Mouse (Mus musculus) embryonic facial prominence, embryonic 15.5 days (tissue): Measurements from ENCODE around the gene Sostdc1. TPM values are rescaled to one million over a fixed set of nuclear protein-coding genes. Genes with fewer than 3 reads are reported as not detected.

Source experiments
- ATAC-seq: fragments of 200-750 bp; cut with Nextera tagmentation; 2 replicates; pipeline ENCODE4 v1.8.0; 2017; ENCODE audit warnings: low read depth, moderate TSS enrichment; ENCODE audit not compliant: insufficient number of reproducible peaks, low FRiP score, low TSS enrichment
- H3K27ac ChIP-seq: fragments of 300-500 bp; sonication (generic); replicated peaks from 2 replicates; pipeline ENCODE4 v1.5.1; 2015; ENCODE audit warnings: mild to moderate bottlenecking, inconsistent platforms
- H3K27me3 ChIP-seq: fragments of 300-500 bp; sonication (generic); 2 replicates; pipeline ENCODE4 v1.6.1; 2015; ENCODE audit warnings: inconsistent platforms
- H3K36me3 ChIP-seq: fragments of 300-500 bp; sonication (generic); 2 replicates; pipeline ENCODE4 v1.6.1; 2015; ENCODE audit warnings: mild to moderate bottlenecking, inconsistent platforms
- H3K4me1 ChIP-seq: fragments of 300-500 bp; sonication (generic); 2 replicates; pipeline ENCODE4 v1.6.1; 2015; ENCODE audit warnings: inconsistent platforms
- H3K4me2 ChIP-seq: fragments of 300-500 bp; sonication (generic); replicated peaks from 2 replicates; pipeline ENCODE4 v1.6.1; 2015; ENCODE audit warnings: mild to moderate bottlenecking, inconsistent platforms
- H3K4me3 ChIP-seq: fragments of 300-500 bp; sonication (generic); replicated peaks from 2 replicates; pipeline ENCODE4 v1.5.1; 2015; ENCODE audit warnings: mild to moderate bottlenecking, inconsistent platforms
- H3K9ac ChIP-seq: fragments of 300-500 bp; sonication (generic); 2 replicates; pipeline ENCODE4 v1.6.1; 2015; ENCODE audit warnings: inconsistent platforms
- H3K9me3 ChIP-seq: fragments of 300-500 bp; sonication (generic); replicated peaks from 2 replicates; pipeline ENCODE4 v1.6.1; 2016; ENCODE audit warnings: inconsistent platforms
- WGBS: fragments of 180-500 bp; shearing (Covaris S2); methylation state at CpG from one replicate; pipeline ENCODE4 v1.1.7; 2015; 5-methylcytosine and 5-hydroxymethylcytosine counted together
- polyA plus RNA-seq: library from polyadenylated mRNA; unstranded; fragments of >200 nt; fragmentation: Nextera tagmentation; extraction: Ambion mirVana; gene quantifications from 2 replicates; pipeline ENCODE4 v1.2.1, GENCODE M21; 2015

The Sostdc1 gene
- polyA plus RNA-seq: 220 and 230 TPM in 2 replicates

- Histone ChIP-seq H3K4me2 (peak within 1 kb of the TSS; percentile 45), H3K4me3 (peak within 1 kb of the TSS; percentile 53), H3K27me3 (no peaks in the 10 kb centered on the region), H3K4me1 (peaks cover 11% of the 10 kb centered on the region), H3K9me3 (no peaks in the 10 kb centered on the region), H3K27ac (peak within 1 kb of the TSS; percentile 92), H3K36me3 (no peaks in the 10 kb centered on the region), H3K9ac (peak within 1 kb of the TSS; percentile 29)
- ATAC-seq: peak; percentile 76
- WGBS: 8% methylated on average over 7 of the region's 7 CpGs
Measured at GRCm38 (mm10) chr12:36313916-36314315, at the start of gene Sostdc1. Sostdc1 (plus strand) TSS chr12:36314139.

- Histone ChIP-seq H3K4me3 (no peak overlapping the region), H3K4me1 (no peaks in the 10 kb centered on the region), H3K36me3 (no peaks in the 10 kb centered on the region), H3K27ac (0 out of 2 replicates have a peak overlapping the region, but pooled peaks have one; percentile 34), H3K27me3 (no peaks in the 10 kb centered on the region), H3K9ac (no peak overlapping the region), H3K4me2 (no peak overlapping the region), H3K9me3 (no peaks in the 10 kb centered on the region)
- no peak for ATAC-seq
- 69% methylated on average over 8 of the region's 8 CpGs for WGBS
Measured at GRCm38 (mm10) chr12:36267670-36268246, 46.2 kb upstream of the Sostdc1 start.

- Histone ChIP-seq H3K27ac (no peak overlapping the region), H3K27me3 (no peaks in the 10 kb centered on the region), H3K4me1 (peaks cover 9% of the 10 kb centered on the region; the same call in 1 of the 2 replicates), H3K36me3 (no peaks in the 10 kb centered on the region), H3K9me3 (no peaks in the 10 kb centered on the region), H3K4me3 (no peak overlapping the region), H3K9ac (no peak overlapping the region), H3K4me2 (no peak overlapping the region)
- no peak for ATAC-seq
- WGBS: 37% methylated on average over 3 of the region's 3 CpGs
Measured at GRCm38 (mm10) chr12:36274823-36275222, 39.1 kb upstream of the Sostdc1 start.

GRCm38 (mm10) chr12:36289634-36290033, 24.3 kb upstream of the Sostdc1 start:
- H3K4me2 ChIP-seq: no peak overlapping the region
- no peaks in the 10 kb centered on the region for H3K36me3 ChIP-seq
- no peak overlapping the region for H3K27ac ChIP-seq
- H3K9me3 ChIP-seq: no peaks in the 10 kb centered on the region
- no peak overlapping the region for H3K9ac ChIP-seq
- no peak overlapping the region for H3K4me3 ChIP-seq
- no peak for ATAC-seq
- no peaks in the 10 kb centered on the region for H3K27me3 ChIP-seq
- 84% methylated on average over 8 of the region's 8 CpGs for WGBS
- H3K4me1 ChIP-seq: no peaks in the 10 kb centered on the region

GRCm38 (mm10) chr12:36290465-36290864, 23.5 kb upstream of the Sostdc1 start:
- no peaks in the 10 kb centered on the region for H3K36me3 ChIP-seq
- no peaks in the 10 kb centered on the region for H3K9me3 ChIP-seq
- no peak overlapping the region for H3K4me2 ChIP-seq
- no peak overlapping the region for H3K27ac ChIP-seq
- no peaks in the 10 kb centered on the region for H3K4me1 ChIP-seq
- ATAC-seq: no peak
- H3K27me3 ChIP-seq: no peaks in the 10 kb centered on the region
- no peak overlapping the region for H3K4me3 ChIP-seq
- 74% methylated on average over 4 of the region's 4 CpGs for WGBS
- no peak overlapping the region for H3K9ac ChIP-seq

- no peaks in the 10 kb centered on the region for H3K4me1 ChIP-seq
- no peak overlapping the region for H3K4me3 ChIP-seq
- no peaks in the 10 kb centered on the region for H3K27me3 ChIP-seq
- no peaks in the 10 kb centered on the region for H3K9me3 ChIP-seq
- no peak overlapping the region for H3K4me2 ChIP-seq
- 66% methylated on average over 6 of the region's 6 CpGs for WGBS
- no peaks in the 10 kb centered on the region for H3K36me3 ChIP-seq
- no peak for ATAC-seq
- no peak overlapping the region for H3K9ac ChIP-seq
- no peak overlapping the region for H3K27ac ChIP-seq
Measured at GRCm38 (mm10) chr12:36291346-36291745, 22.6 kb upstream of the Sostdc1 start.

GRCm38 (mm10) chr12:36302326-36302725, 11.6 kb upstream of the Sostdc1 start:
- Histone ChIP-seq H3K36me3 (no peaks in the 10 kb centered on the region), H3K9me3 (no peaks in the 10 kb centered on the region), H3K4me1 (no peaks in the 10 kb centered on the region), H3K9ac (no peak overlapping the region), H3K27ac (peak overlapping the region; percentile 25; the same call in 1 of the 2 replicates), H3K27me3 (no peaks in the 10 kb centered on the region), H3K4me3 (no peak overlapping the region), H3K4me2 (no peak overlapping the region)
- WGBS: 79% methylated on average over 12 of the region's 12 CpGs
- no peak for ATAC-seq

GRCm38 (mm10) chr12:36302905-36303642, 10.9 kb upstream of the Sostdc1 start:
- Histone ChIP-seq H3K4me3 (no peak overlapping the region), H3K36me3 (no peaks in the 10 kb centered on the region), H3K4me2 (no peak overlapping the region), H3K4me1 (no peaks in the 10 kb centered on the region), H3K9ac (no peak overlapping the region), H3K27ac (peak overlapping the region; percentile 25; the same call in 1 of the 2 replicates), H3K27me3 (no peaks in the 10 kb centered on the region), H3K9me3 (no peaks in the 10 kb centered on the region)
- no peak for ATAC-seq
- WGBS: 65% methylated on average over 8 of the region's 8 CpGs

- Histone ChIP-seq H3K27ac (no peak overlapping the region), H3K9ac (no peak overlapping the region), H3K27me3 (no peaks in the 10 kb centered on the region), H3K4me2 (no peak overlapping the region), H3K36me3 (no peaks in the 10 kb centered on the region), H3K9me3 (no peaks in the 10 kb centered on the region), H3K4me3 (no peak overlapping the region), H3K4me1 (0 out of 2 replicates have a peak, but pooled peaks cover 3% of the 10 kb centered on the region)
- WGBS: 71% methylated on average over 6 of the region's 6 CpGs
- ATAC-seq: no peak
Measured at GRCm38 (mm10) chr12:36308737-36309420, 5.1 kb upstream of the Sostdc1 start.

GRCm38 (mm10) chr12:36313015-36313414, 924 bp upstream of the Sostdc1 start:
- 28% methylated on average over 2 of the region's 2 CpGs for WGBS
- Histone ChIP-seq H3K27ac (no peak overlapping the region), H3K9me3 (no peaks in the 10 kb centered on the region), H3K4me1 (peaks cover 8% of the 10 kb centered on the region), H3K27me3 (no peaks in the 10 kb centered on the region), H3K4me3 (no peak overlapping the region), H3K9ac (no peak overlapping the region), H3K4me2 (0 out of 2 replicates have a peak overlapping the region, but pooled peaks have one; percentile 2), H3K36me3 (no peaks in the 10 kb centered on the region)
- no peak for ATAC-seq

- no peaks in the 10 kb centered on the region for H3K9me3 ChIP-seq
- H3K4me1 ChIP-seq: peaks cover 11% of the 10 kb centered on the region
- peak overlapping the region; percentile 53 for H3K4me3 ChIP-seq
- peak overlapping the region; percentile 29 for H3K9ac ChIP-seq
- H3K4me2 ChIP-seq: peak overlapping the region; percentile 45
- H3K36me3 ChIP-seq: no peaks in the 10 kb centered on the region
- H3K27ac ChIP-seq: peak overlapping the region; percentile 92
- WGBS: 13% methylated on average over 7 of the region's 7 CpGs
- ATAC-seq: no peak
- no peaks in the 10 kb centered on the region for H3K27me3 ChIP-seq
Measured at GRCm38 (mm10) chr12:36314446-36314845, 507 bp downstream of the Sostdc1 start.
